Mouse (Mus musculus): ENCODE measurements at regions not wholly inside any gene's neighbourhood (a gene's known extent, or its start where the extent isn't known, plus 50 kb on each side); places are given as distances from the start of the nearest gene placed in this dataset.

DNA sequence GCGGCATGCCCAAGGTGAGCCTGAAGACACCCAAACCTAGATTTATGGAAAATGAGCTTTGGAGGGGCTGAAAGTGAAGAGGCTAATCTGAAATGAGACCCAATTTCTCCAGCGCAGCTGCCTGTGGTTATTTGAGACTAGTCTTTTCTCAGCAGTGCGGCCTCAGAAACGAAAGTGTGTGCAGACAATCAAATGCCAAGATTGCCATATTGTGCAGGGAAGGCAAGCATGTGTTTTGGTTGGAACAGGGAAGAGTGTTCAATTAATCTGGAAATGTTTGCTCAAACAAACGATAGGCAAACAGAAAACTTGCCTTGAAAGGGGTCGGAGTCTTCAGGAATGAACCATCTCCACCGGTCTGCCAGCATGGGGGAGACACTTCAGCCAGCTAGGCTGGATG is 178.2 kb upstream of the Mast4 start:
- WGBS: 68% methylated on average over 7 of the region's 7 CpGs
- no peak for ATAC-seq (ENCODE audit: borderline replicate concordance, extremely low read depth, low FRiP score, low TSS enrichment)
- Histone ChIP-seq H3K9ac (no peak overlapping the region), H3K36me3 (no peaks in the 10 kb centered on the region), H3K27ac (no peak overlapping the region), H3K9me3 (no peaks in the 10 kb centered on the region), H3K4me3 (no peak overlapping the region), H3K27me3 (no peaks in the 10 kb centered on the region), H3K4me1 (no peaks in the 10 kb centered on the region), H3K4me2 (no peak overlapping the region)

DNA sequence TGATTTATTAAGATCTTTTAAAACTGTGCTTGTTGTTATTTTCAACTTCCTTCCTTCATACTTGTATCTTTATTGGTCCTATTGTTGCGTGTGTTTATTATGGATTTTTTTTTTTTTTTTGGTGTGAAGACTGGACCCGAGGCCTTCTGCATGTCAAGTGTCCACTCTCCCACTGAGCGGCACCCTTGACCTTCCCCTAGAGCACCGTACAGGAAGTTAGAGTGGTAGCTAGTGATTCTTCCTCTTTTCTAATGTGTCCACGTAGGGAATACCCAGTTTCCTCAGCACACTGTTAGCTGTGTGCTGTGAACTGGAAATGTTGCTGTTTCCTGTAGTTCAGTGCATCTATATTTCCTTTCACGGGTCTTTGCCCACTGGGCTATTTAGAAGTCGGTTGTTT is 170.7 kb upstream of the Mast4 start:
- 66% methylated on average over 7 of the region's 7 CpGs for WGBS
- Histone ChIP-seq H3K9ac (no peak overlapping the region), H3K36me3 (no peaks in the 10 kb centered on the region), H3K27me3 (no peaks in the 10 kb centered on the region), H3K4me3 (no peak overlapping the region), H3K4me1 (no peaks in the 10 kb centered on the region), H3K27ac (no peak overlapping the region), H3K4me2 (no peak overlapping the region), H3K9me3 (no peaks in the 10 kb centered on the region)
- ATAC-seq (ENCODE audit: borderline replicate concordance, extremely low read depth, low FRiP score, low TSS enrichment): no peak

DNA sequence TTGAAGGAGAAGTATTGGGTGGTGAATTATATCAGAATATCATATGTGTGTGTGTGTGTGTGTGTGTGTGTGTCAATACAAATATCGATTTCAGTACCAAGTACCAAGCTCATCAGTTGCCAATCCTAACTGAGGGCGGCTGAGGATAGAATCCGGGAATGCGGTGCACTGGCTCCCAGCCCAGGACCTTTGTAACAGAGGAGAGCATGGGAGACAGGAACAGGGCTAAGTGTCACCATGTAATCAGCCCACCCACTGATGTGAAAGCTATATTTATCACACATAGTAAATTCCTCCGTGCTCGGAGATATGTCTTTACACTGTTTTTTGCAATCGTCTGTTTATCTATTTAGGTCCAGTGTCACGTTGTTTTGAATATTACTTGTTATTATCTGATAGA is 165.1 kb upstream of the Mast4 start:
- H3K4me3 ChIP-seq: no peak overlapping the region
- H3K27ac ChIP-seq: no peak overlapping the region
- H3K9ac ChIP-seq: no peak overlapping the region
- H3K4me2 ChIP-seq: no peak overlapping the region
- ATAC-seq (ENCODE audit: borderline replicate concordance, extremely low read depth, low FRiP score, low TSS enrichment): no peak
- H3K27me3 ChIP-seq: no peaks in the 10 kb centered on the region
- H3K9me3 ChIP-seq: no peaks in the 10 kb centered on the region
- no peaks in the 10 kb centered on the region for H3K36me3 ChIP-seq
- WGBS: 53% methylated on average over 8 of the region's 8 CpGs
- no peaks in the 10 kb centered on the region for H3K4me1 ChIP-seq

DNA sequence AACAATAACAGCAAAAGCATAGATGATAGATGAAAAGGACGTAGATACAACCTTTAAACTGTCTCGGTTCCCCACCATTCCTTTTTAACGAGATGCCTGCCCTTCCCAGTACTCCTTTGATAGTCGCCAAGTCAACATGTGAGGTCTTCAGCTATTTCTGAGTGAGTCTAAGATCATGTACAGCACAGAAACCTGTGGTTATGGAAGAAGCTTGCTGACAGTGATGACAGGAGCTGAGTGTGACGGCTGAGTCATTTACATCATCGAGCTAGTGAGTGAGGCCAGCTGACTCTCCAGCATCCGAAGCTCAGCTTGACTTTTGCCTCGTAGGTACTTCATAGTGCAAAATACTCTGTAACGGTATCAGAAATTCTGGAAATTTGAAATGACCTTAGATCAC is 160.1 kb upstream of the Mast4 start:
- no peak for ATAC-seq (ENCODE audit: borderline replicate concordance, extremely low read depth, low FRiP score, low TSS enrichment)
- no peak overlapping the region for H3K4me3 ChIP-seq
- H3K27me3 ChIP-seq: no peaks in the 10 kb centered on the region
- no peaks in the 10 kb centered on the region for H3K36me3 ChIP-seq
- no peaks in the 10 kb centered on the region for H3K9me3 ChIP-seq
- H3K4me1 ChIP-seq: no peaks in the 10 kb centered on the region
- WGBS: 57% methylated on average over 9 of the region's 9 CpGs
- no peak overlapping the region for H3K4me2 ChIP-seq
- H3K9ac ChIP-seq: no peak overlapping the region
- no peak overlapping the region for H3K27ac ChIP-seq

- peak; percentile 23; the same call in 1 of the 2 replicates for ATAC-seq (ENCODE audit: borderline replicate concordance, extremely low read depth, low FRiP score, low TSS enrichment)
- H3K27me3 ChIP-seq: no peaks in the 10 kb centered on the region
- H3K4me3 ChIP-seq: no peak overlapping the region
- no peaks in the 10 kb centered on the region for H3K36me3 ChIP-seq
- 41% methylated on average over 7 of the region's 7 CpGs for WGBS
- no peak overlapping the region for H3K9ac ChIP-seq
- H3K4me1 ChIP-seq: no peaks in the 10 kb centered on the region
- H3K4me2 ChIP-seq: no peak overlapping the region
- H3K9me3 ChIP-seq: no peaks in the 10 kb centered on the region
- no peak overlapping the region for H3K27ac ChIP-seq
These were observed 159.3 kb upstream of the Mast4 start for GRCm38 (mm10) chr13:103493567-103493966.

DNA sequence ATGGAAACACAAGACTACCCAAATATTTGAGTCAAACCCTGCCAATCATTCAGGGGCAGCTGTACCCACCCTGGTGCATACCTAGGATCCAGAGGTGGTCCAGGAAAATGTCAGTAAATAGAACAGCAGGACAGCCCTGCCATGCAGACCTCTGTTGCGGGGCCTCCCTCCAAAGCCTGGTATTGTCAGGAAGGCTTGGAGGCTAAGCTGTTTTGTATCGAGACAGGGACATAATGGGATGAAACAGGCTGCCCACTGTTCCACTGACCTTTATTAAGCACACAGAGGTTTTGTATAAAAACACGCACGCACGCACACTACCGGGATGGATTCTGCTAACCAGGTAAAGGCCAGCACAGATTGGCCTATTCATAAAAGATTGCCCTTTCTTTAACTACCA is 155.8 kb upstream of the Mast4 start:
- Histone ChIP-seq H3K9me3 (no peaks in the 10 kb centered on the region), H3K4me1 (no peaks in the 10 kb centered on the region), H3K36me3 (no peaks in the 10 kb centered on the region), H3K9ac (no peak overlapping the region), H3K27ac (no peak overlapping the region), H3K4me3 (no peak overlapping the region), H3K4me2 (no peak overlapping the region), H3K27me3 (no peaks in the 10 kb centered on the region)
- 84% methylated on average over 6 of the region's 6 CpGs for WGBS
- no peak for ATAC-seq (ENCODE audit: borderline replicate concordance, extremely low read depth, low FRiP score, low TSS enrichment)

GRCm38 (mm10) chr13:103484092-103484491 is 149.8 kb upstream of the Mast4 start:
- H3K4me3 ChIP-seq: no peak overlapping the region
- H3K4me1 ChIP-seq: no peaks in the 10 kb centered on the region
- no peak overlapping the region for H3K4me2 ChIP-seq
- no peak for ATAC-seq (ENCODE audit: borderline replicate concordance, extremely low read depth, low FRiP score, low TSS enrichment)
- no peak overlapping the region for H3K9ac ChIP-seq
- no peaks in the 10 kb centered on the region for H3K27me3 ChIP-seq
- H3K9me3 ChIP-seq: no peaks in the 10 kb centered on the region
- WGBS: 60% methylated on average over 5 of the region's 5 CpGs
- no peak overlapping the region for H3K27ac ChIP-seq
- no peaks in the 10 kb centered on the region for H3K36me3 ChIP-seq

- Histone ChIP-seq H3K9me3 (no peaks in the 10 kb centered on the region), H3K9ac (no peak overlapping the region), H3K4me2 (no peak overlapping the region), H3K4me1 (no peaks in the 10 kb centered on the region), H3K27me3 (no peaks in the 10 kb centered on the region), H3K4me3 (no peak overlapping the region), H3K27ac (no peak overlapping the region), H3K36me3 (no peaks in the 10 kb centered on the region)
- WGBS: 54% methylated on average over 7 of the region's 7 CpGs
- ATAC-seq (ENCODE audit: borderline replicate concordance, extremely low read depth, low FRiP score, low TSS enrichment): no peak
These were observed 149.1 kb upstream of the Mast4 start for GRCm38 (mm10) chr13:103483392-103483791.

DNA sequence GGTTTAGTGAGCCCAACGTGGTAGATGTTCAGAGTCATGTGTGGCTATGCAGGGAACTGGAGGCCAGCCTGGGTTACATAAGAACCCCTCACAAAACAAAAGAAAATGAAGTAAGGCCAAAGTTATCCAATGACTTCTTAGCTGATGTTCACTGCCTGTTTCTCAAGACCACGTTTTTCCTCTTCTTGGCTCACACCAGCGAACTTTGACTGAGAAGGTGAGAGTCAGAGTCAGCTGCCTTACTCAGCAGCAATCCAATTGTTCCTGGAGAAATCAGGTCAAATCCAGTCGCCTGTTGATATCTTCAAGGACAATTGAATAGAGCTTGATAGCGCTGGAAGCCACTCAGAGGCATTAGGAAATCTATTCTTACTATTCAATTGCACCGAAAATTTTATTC is 142.0 kb upstream of the Mast4 start:
- no peak overlapping the region for H3K9ac ChIP-seq
- no peaks in the 10 kb centered on the region for H3K36me3 ChIP-seq
- no peaks in the 10 kb centered on the region for H3K4me1 ChIP-seq
- H3K9me3 ChIP-seq: no peaks in the 10 kb centered on the region
- no peak overlapping the region for H3K27ac ChIP-seq
- no peaks in the 10 kb centered on the region for H3K27me3 ChIP-seq
- no peak overlapping the region for H3K4me2 ChIP-seq
- no peak overlapping the region for H3K4me3 ChIP-seq
- WGBS: 78% methylated on average over 6 of the region's 6 CpGs
- ATAC-seq (ENCODE audit: borderline replicate concordance, extremely low read depth, low FRiP score, low TSS enrichment): no peak

GRCm38 (mm10) chr13:103472216-103472615 is 137.9 kb upstream of the Mast4 start:
- no peak overlapping the region for H3K9ac ChIP-seq
- no peaks in the 10 kb centered on the region for H3K27me3 ChIP-seq
- no peak overlapping the region for H3K27ac ChIP-seq
- H3K4me1 ChIP-seq: no peaks in the 10 kb centered on the region
- ATAC-seq (ENCODE audit: borderline replicate concordance, extremely low read depth, low FRiP score, low TSS enrichment): no peak
- H3K9me3 ChIP-seq: no peaks in the 10 kb centered on the region
- H3K4me2 ChIP-seq: no peak overlapping the region
- WGBS: 48% methylated on average over 6 of the region's 6 CpGs
- no peaks in the 10 kb centered on the region for H3K36me3 ChIP-seq
- H3K4me3 ChIP-seq: no peak overlapping the region

GRCm38 (mm10) chr13:103470141-103470540 is 135.8 kb upstream of the Mast4 start:
- no peak overlapping the region for H3K27ac ChIP-seq
- WGBS: 70% methylated on average over 6 of the region's 6 CpGs
- no peak overlapping the region for H3K9ac ChIP-seq
- H3K4me3 ChIP-seq: no peak overlapping the region
- ATAC-seq (ENCODE audit: borderline replicate concordance, extremely low read depth, low FRiP score, low TSS enrichment): no peak
- no peak overlapping the region for H3K4me2 ChIP-seq
- H3K27me3 ChIP-seq: no peaks in the 10 kb centered on the region
- H3K36me3 ChIP-seq: no peaks in the 10 kb centered on the region
- H3K4me1 ChIP-seq: no peaks in the 10 kb centered on the region
- H3K9me3 ChIP-seq: no peaks in the 10 kb centered on the region

GRCm38 (mm10) chr13:103460499-103460898 is 126.2 kb upstream of the Mast4 start:
- Histone ChIP-seq H3K36me3 (no peaks in the 10 kb centered on the region), H3K4me3 (no peak overlapping the region), H3K4me1 (no peaks in the 10 kb centered on the region), H3K4me2 (no peak overlapping the region), H3K9ac (no peak overlapping the region), H3K27me3 (no peaks in the 10 kb centered on the region), H3K9me3 (no peaks in the 10 kb centered on the region), H3K27ac (no peak overlapping the region)
- no peak for ATAC-seq (ENCODE audit: borderline replicate concordance, extremely low read depth, low FRiP score, low TSS enrichment)
- 66% methylated on average over 4 of the region's 4 CpGs for whole genome bisulfite sequencing

DNA sequence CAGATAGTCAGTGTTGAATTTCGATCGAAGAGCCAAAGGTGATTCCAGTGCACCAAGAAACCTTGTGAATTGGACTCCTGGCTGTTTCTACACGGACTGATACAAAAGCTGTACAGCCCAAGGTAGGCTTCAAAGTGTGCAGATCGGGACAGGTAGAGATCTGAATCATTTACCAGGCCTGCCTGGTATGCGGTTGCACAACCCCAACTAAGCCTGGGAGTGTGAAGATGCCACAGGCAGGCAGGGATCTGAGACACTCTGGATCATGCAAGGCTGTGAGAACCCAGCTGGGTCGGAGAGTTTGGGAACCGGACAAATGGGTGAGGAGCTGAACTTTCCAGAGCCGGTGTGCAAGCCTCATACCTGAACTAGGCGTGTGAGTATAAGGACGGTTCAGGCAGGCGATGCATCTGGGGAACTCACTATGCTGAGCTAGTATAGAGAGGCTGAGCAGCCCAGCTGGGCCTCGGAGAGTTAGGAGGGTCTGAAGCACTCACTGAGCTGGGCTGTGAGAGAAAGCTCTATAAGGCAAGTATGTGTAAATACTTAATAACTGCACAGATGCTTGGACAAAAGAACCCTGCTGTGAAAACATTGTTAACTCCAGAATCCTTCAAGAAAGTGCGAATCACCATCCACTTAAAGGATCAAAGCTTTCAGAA is 125.3 kb upstream of the Mast4 start:
- Histone ChIP-seq H3K9ac (no peak overlapping the region), H3K4me2 (no peak overlapping the region), H3K27ac (peak overlapping the region; percentile 59), H3K27me3 (no peaks in the 10 kb centered on the region), H3K4me1 (no peaks in the 10 kb centered on the region), H3K36me3 (no peaks in the 10 kb centered on the region), H3K9me3 (no peaks in the 10 kb centered on the region), H3K4me3 (no peak overlapping the region)
- ATAC-seq (ENCODE audit: borderline replicate concordance, extremely low read depth, low FRiP score, low TSS enrichment): peak; percentile 59; the same call in 1 of the 2 replicates
- WGBS: 70% methylated on average over 13 of the region's 13 CpGs
